Mouse (Mus musculus) R1 (cell line): ENCODE measurements around the gene Nav2.

ENCODE experiments used
- DNase-seq: peaks from one replicate; pipeline ENCODE4 v3.0.0-alpha.2; 2018; ENCODE audit warnings: low read depth, low spot score

Gene Nav2

DNA sequence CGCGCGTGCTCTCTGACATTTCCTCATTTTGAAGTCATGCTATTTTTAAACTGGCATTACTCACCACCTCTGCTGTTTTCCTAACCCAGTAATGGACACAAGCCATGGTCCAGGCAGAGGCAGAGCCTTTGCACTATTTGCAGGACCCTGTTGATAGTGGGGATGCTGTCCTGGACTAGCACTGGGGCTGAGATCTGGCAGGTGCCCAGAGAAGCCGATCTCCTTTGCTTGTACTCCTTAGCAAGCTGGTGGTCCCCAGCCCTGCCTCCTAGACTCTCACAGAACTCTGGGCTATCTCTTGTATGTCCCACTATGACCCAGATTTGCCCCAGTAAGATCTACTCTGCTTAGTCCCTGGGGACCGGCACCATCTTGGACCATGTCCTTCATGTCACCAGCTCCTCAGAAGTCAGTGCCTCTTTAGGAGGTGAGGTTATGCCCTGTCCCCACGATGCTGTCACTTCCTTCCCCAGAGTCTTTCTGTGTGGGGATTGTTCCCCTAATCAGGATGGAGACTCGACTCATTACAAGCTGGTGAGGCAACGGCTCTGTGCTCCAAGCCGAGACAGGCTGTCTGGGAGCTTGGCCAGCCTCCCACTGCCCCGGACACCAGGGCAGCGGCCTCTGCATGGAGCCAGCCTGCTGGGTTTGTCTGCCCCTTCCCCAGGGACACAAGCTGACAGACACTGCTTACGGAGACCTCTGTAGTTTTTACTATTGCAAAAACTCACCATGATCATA, 250.3 kb downstream of the Nav2 start:
- DNase-seq, result no peak

- DNase-seq, result no peak
Observed at GRCm38 (mm10) chr7:49159646-49160555, 251.4 kb downstream of the Nav2 start.

DNA sequence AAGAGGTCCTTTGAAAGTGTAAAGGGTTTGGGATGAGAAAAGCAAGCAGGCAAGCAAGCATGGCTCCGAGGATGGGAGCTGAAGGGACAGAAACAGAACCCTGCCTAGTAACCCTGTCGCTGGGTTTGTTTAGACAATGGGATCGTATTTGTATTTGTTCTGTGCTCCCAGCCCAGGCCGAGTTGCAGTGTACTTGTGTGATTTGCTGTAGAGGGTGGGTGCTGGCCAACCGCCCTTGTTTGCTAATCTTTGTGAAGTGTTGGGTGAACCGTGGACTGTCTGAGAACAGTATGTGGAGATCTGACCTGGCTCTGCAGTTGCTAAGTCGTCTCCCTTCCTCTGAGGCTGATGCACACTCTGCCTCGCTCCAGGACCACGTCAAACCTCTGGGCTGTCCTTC, 253.6 kb downstream of the Nav2 start:
- DNase-seq, result no peak

GRCm38 (mm10) chr7:49163789-49164188, 255.3 kb downstream of the Nav2 start:
- no peak for DNase-seq

- DNase-seq, result no peak
Observed at GRCm38 (mm10) chr7:49164868-49165267, 256.4 kb downstream of the Nav2 start.

GRCm38 (mm10) chr7:49172926-49173325, 264.4 kb downstream of the Nav2 start:
- no peak for DNase-seq

DNA sequence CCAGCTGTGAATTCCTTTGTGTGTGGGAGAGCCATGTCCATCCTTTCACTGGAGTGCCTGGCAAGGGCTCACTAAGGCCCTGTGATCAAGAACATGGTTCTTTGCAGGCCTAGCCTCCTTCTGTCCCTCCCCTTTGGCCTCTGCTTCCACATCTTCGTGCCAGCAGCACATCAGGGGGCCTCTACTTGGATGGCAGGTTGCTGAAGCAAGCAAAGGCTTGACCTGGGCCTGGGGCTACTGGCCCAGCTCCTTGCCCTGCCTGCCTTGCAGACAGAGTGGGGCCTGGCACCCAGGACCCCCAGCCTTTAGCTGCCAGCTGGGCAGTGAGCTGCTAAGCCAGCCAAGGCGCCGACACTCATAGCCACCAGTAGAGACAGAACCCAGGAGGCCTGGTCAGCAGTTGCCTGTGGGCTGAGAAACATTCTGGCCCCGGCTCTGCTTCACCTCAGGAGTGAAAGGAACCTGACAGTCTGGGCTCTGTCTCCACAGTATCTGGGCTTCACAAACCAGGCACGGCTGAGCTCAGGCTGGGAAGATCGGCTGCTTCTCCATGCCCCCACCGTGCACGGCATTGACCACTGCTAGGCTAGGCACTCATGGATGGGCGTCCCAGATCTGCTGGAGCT, 267.4 kb downstream of the Nav2 start:
- no peak for DNase-seq

- DNase-seq, result no peak
Observed at GRCm38 (mm10) chr7:49176590-49177201, 268.2 kb downstream of the Nav2 start.

DNA sequence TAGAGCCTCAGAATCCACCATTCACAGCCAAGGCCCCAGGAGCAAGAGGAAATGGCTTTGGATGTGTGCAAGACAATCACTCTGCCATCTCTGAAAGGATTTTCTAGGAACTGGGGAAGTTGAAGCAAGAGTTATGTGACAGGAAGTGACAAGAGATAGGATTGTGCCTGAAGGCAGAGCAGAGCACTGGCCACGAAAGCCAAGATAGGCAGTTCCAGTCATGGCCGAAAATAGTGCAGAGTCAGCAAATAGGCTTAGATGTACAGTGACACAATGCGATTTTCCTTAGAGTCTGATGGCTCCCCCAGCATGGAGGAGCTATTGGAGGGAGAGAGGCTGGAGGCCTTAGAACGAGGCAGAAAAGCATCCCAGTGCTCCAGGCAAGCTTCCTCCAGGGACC, 269.7 kb downstream of the Nav2 start:
- DNase-seq, result no peak

- no peak for DNase-seq
Observed at GRCm38 (mm10) chr7:49181010-49181409, 272.5 kb downstream of the Nav2 start.

- no peak for DNase-seq
Observed at GRCm38 (mm10) chr7:49182427-49182826, 273.9 kb downstream of the Nav2 start.

- DNase-seq, result no peak
Observed at GRCm38 (mm10) chr7:49183696-49184095, 275.2 kb downstream of the Nav2 start.

GRCm38 (mm10) chr7:49185991-49186390, 277.5 kb downstream of the Nav2 start:
- DNase-seq, result no peak

DNA sequence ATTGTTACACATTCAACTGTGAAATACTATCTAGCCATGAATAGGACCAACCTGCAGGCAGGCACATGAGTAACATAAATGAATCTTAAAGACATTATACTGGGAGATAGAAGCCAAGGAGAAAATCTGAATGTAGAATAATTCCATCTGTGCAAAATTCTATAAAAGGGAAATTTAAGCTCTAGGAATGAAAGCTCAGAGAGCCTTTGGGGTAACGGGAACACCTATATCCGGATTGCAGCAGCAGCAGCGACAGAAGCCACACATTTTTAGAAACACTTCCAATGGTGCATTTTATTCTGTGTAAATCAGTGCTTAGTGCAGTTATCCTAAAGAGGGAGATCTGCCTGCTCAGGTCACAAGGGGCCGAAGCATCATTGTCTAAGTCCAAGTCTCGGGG, 280.8 kb downstream of the Nav2 start:
- DNase-seq, result no peak

- DNase-seq, result no peak
Observed at GRCm38 (mm10) chr7:49190231-49190985, 281.9 kb downstream of the Nav2 start.

- no peak for DNase-seq
Observed at GRCm38 (mm10) chr7:49191081-49191678, 282.7 kb downstream of the Nav2 start.

DNA sequence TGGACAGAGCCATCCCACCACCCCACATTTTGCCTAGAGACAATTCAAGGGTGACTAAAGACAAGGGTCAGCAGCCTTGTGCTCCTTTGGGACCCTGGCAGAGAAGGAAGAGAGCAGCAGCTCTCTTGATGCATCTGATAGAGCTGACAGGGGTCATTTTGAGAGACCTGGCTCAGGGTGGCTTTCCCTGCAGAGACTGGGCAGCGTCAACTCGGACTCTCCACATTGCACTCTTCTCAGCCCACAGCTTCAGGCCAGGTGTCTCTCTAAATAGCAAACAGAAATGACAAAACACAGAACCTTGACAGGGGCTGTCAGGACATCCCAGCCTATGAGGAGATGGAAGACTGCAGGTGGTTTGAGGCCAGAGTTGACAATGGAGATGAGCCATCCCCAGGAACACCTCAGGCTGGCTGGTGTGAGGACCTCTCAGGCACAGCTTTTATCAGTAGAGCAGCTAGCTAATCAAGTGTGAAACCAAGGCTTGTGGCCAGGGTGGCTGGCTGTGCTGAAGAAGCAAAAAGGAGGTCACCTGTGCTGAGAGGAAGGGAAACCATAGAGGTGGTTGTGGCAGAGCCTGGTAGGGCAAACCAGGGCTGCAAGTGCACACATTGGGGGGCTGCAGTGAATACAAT, 283.7 kb downstream of the Nav2 start:
- DNase-seq, result no peak

- DNase-seq, result no peak
Observed at GRCm38 (mm10) chr7:49195711-49196147, 287.2 kb downstream of the Nav2 start.

GRCm38 (mm10) chr7:49199366-49199765, 290.9 kb downstream of the Nav2 start:
- DNase-seq, result no peak

GRCm38 (mm10) chr7:49200270-49200669, 291.8 kb downstream of the Nav2 start:
- DNase-seq, result no peak
